Mouse (Mus musculus) bone marrow, adult 2 months (tissue): Measurements from ENCODE around the gene Siah2.

Experiments used
- CTCF ChIP-seq: fragments of 200-500 bp; IDR thresholded peaks from 2 replicates; pipeline ENCODE4 v1.5.1; 2011; ENCODE audit warnings: low read length, control low read depth; ENCODE audit not compliant: control insufficient read depth, insufficient read depth
- POLR2A ChIP-seq: fragments of 200-500 bp; IDR thresholded peaks from 2 replicates; pipeline ENCODE4 v1.6.1; 2011; ENCODE audit warnings: low read depth, mild to moderate bottlenecking, control low read depth, low read length, borderline replicate concordance; ENCODE audit not compliant: control insufficient read depth

DNA sequence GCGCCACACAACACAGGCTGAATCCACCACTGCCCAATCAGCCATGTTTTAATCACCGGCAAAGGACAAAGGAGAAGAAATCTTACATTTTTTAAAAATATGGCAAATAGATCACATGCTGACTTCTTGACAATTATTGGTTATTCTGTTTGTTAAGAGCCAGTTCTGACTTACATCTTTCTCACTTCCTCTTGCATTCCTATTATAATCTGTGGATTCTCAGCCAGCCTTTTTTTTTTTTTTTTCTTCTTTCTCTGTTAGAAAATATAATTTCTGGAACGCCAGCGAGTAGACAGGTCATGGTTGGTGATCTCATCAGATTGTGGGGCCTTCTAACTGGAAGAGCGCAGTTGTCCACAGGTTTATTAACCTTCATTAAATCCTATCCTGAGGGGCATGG lies 18.9 kb downstream of the Siah2 start:
- TF ChIP-seq CTCF, result no peak
- no peak for TF ChIP-seq POLR2A
